Mouse (Mus musculus) hindbrain, embryonic 16.5 days (tissue): ENCODE results near the gene Kif5c. TPM values are rescaled to one million over a fixed set of nuclear protein-coding genes. Genes with fewer than 3 reads are reported as not detected.

Experiments used
- ATAC-seq: fragments of 200-750 bp; cut with Nextera tagmentation; 2 replicates; pipeline ENCODE4 v1.8.0; 2017; ENCODE audit warnings: moderate TSS enrichment, moderate library complexity
- H3K27ac ChIP-seq: fragments of 300-500 bp; sonication (generic); 2 replicates; pipeline ENCODE4 v1.5.1; 2014; ENCODE audit warnings: low read depth, mild to moderate bottlenecking, control low read depth, low read length, moderate library complexity
- H3K27me3 ChIP-seq: fragments of 300-500 bp; sonication (generic); replicated peaks from 2 replicates; pipeline ENCODE4 v1.6.1; 2014; ENCODE audit warnings: low read length; ENCODE audit not compliant: control insufficient read depth, insufficient read depth
- H3K36me3 ChIP-seq: fragments of 300-500 bp; sonication (generic); 2 replicates; pipeline ENCODE4 v1.6.1; 2014; ENCODE audit warnings: mild to moderate bottlenecking, low read length, moderate library complexity, mixed read lengths; ENCODE audit not compliant: control insufficient read depth, insufficient read depth
- H3K4me1 ChIP-seq: fragments of 300-500 bp; sonication (generic); 2 replicates; pipeline ENCODE4 v1.6.1; 2014; ENCODE audit warnings: low read depth, low read length; ENCODE audit not compliant: control insufficient read depth, insufficient read depth
- H3K4me2 ChIP-seq: fragments of 300-500 bp; sonication (generic); 2 replicates; pipeline ENCODE4 v1.6.1; 2014; ENCODE audit warnings: mild to moderate bottlenecking, low read length, control low read depth, moderate library complexity
- H3K4me3 ChIP-seq: fragments of 300-500 bp; sonication (generic); 2 replicates; pipeline ENCODE4 v1.5.1; 2014; ENCODE audit warnings: mild to moderate bottlenecking, low read length, control low read depth, moderate library complexity
- H3K9ac ChIP-seq: fragments of 300-500 bp; sonication (generic); 2 replicates; pipeline ENCODE4 v1.6.1; 2014; ENCODE audit warnings: low read depth, mild to moderate bottlenecking, control low read depth, low read length, moderate library complexity
- H3K9me3 ChIP-seq: fragments of 300-500 bp; sonication (generic); 2 replicates; pipeline ENCODE4 v1.6.1; 2014; ENCODE audit warnings: mild to moderate bottlenecking, low read length, moderate library complexity; ENCODE audit not compliant: control insufficient read depth
- WGBS: fragments of 180-500 bp; shearing (Covaris S2); extraction: QIAGEN DNeasy Blood & Tissue Kit; methylation state at CpG from one replicate; pipeline ENCODE4 v1.1.7; 2014; 5-methylcytosine and 5-hydroxymethylcytosine counted together
- polyA plus RNA-seq: library from polyadenylated mRNA; unstranded; fragments of >200 nt; fragmentation: Nextera tagmentation; extraction: Ambion mirVana; gene quantifications from 2 replicates; pipeline ENCODE4 v1.2.1, GENCODE M21; 2015

The Kif5c gene
- polyA plus RNA-seq, 1 experiment from 2014 or later = 168 TPM

GRCm38 (mm10) chr2:49741026-49741425, 121.9 kb downstream of the Kif5c start:
- H3K4me3 ChIP-seq = no peak overlapping the region
- H3K9me3 ChIP-seq = no peaks in the 10 kb centered on the region
- no peak overlapping the region for H3K4me2 ChIP-seq
- no peaks in the 10 kb centered on the region for H3K27me3 ChIP-seq
- H3K4me1 ChIP-seq = peaks cover 42% of the 10 kb centered on the region
- no peak for ATAC-seq
- peak overlapping the region; percentile 53; the same call in 1 of the 2 replicates for H3K27ac ChIP-seq
- H3K9ac ChIP-seq = no peak overlapping the region
- H3K36me3 ChIP-seq = 0 out of 2 replicates have a peak, but pooled peaks cover 11% of the 10 kb centered on the region
- WGBS = 53% methylated on average over 6 of the region's 6 CpGs

- H3K9ac ChIP-seq = no peak overlapping the region
- WGBS = 40% methylated on average over 16 of the region's 16 CpGs
Measured at GRCm38 (mm10) chr2:49741895-49742734, 123.0 kb downstream of the Kif5c start.

GRCm38 (mm10) chr2:49742919-49743318, 123.8 kb downstream of the Kif5c start:
- no peak overlapping the region for H3K9ac ChIP-seq
- H3K27me3 ChIP-seq = no peaks in the 10 kb centered on the region
- 68% methylated on average over 4 of the region's 4 CpGs for WGBS
- H3K4me3 ChIP-seq = no peak overlapping the region
- no peak overlapping the region for H3K4me2 ChIP-seq
- no peak for ATAC-seq
- peaks cover 42% of the 10 kb centered on the region for H3K4me1 ChIP-seq
- no peaks in the 10 kb centered on the region for H3K9me3 ChIP-seq
- 0 out of 2 replicates have a peak, but pooled peaks cover 14% of the 10 kb centered on the region for H3K36me3 ChIP-seq
- H3K27ac ChIP-seq = peak overlapping the region; percentile 61

More at GRCm38 (mm10) chr2:49741895-49742734, 123.0 kb downstream of the Kif5c start:
- ATAC-seq = peak; percentile 46
- Histone ChIP-seq H3K9me3 (no peaks in the 10 kb centered on the region), H3K36me3 (0 out of 2 replicates have a peak, but pooled peaks cover 14% of the 10 kb centered on the region), H3K27ac (peak overlapping the region; percentile 53), H3K4me1 (peaks cover 42% of the 10 kb centered on the region), H3K27me3 (no peaks in the 10 kb centered on the region), H3K4me3 (no peak overlapping the region), H3K4me2 (no peak overlapping the region)

GRCm38 (mm10) chr2:49743775-49744174, 124.7 kb downstream of the Kif5c start:
- H3K4me1 ChIP-seq = peaks cover 42% of the 10 kb centered on the region
- WGBS = 49% methylated on average over 6 of the region's 6 CpGs
- no peak overlapping the region for H3K9ac ChIP-seq
- no peaks in the 10 kb centered on the region for H3K27me3 ChIP-seq
- peak; percentile 18; the same call in 1 of the 2 replicates for ATAC-seq
- no peak overlapping the region for H3K4me2 ChIP-seq
- no peaks in the 10 kb centered on the region for H3K9me3 ChIP-seq
- H3K36me3 ChIP-seq = 0 out of 2 replicates have a peak, but pooled peaks cover 12% of the 10 kb centered on the region
- H3K4me3 ChIP-seq = no peak overlapping the region
- H3K27ac ChIP-seq = peak overlapping the region; percentile 55

GRCm38 (mm10) chr2:49744251-49745093, 125.4 kb downstream of the Kif5c start:
- 60% methylated on average over 11 of the region's 11 CpGs for WGBS
- no peak for ATAC-seq

GRCm38 (mm10) chr2:49745094-49745781, 126.1 kb downstream of the Kif5c start:
- peak; percentile 13; the same call in 1 of the 2 replicates for ATAC-seq
- Histone ChIP-seq H3K4me2 (no peak overlapping the region), H3K27me3 (no peaks in the 10 kb centered on the region), H3K9ac (no peak overlapping the region), H3K27ac (no peak overlapping the region), H3K4me1 (peaks cover 40% of the 10 kb centered on the region), H3K36me3 (peaks cover 15% of the 10 kb centered on the region; the same call in 1 of the 2 replicates), H3K9me3 (no peaks in the 10 kb centered on the region), H3K4me3 (no peak overlapping the region)
- WGBS = 58% methylated on average over 14 of the region's 14 CpGs

More at GRCm38 (mm10) chr2:49744251-49745093, 125.4 kb downstream of the Kif5c start:
- Histone ChIP-seq H3K27me3 (no peaks in the 10 kb centered on the region), H3K9me3 (no peaks in the 10 kb centered on the region), H3K36me3 (peaks cover 9% of the 10 kb centered on the region; the same call in 1 of the 2 replicates), H3K4me3 (no peak overlapping the region), H3K4me2 (no peak overlapping the region), H3K4me1 (peaks cover 40% of the 10 kb centered on the region), H3K9ac (no peak overlapping the region), H3K27ac (peak overlapping the region; percentile 55)

GRCm38 (mm10) chr2:49746947-49747346, 127.8 kb downstream of the Kif5c start:
- H3K4me2 ChIP-seq = no peak overlapping the region
- no peak overlapping the region for H3K9ac ChIP-seq
- WGBS = 87% methylated on average over 7 of the region's 7 CpGs
- H3K36me3 ChIP-seq = peaks cover 15% of the 10 kb centered on the region; the same call in 1 of the 2 replicates
- peaks cover 26% of the 10 kb centered on the region for H3K4me1 ChIP-seq
- H3K27ac ChIP-seq = no peak overlapping the region
- no peaks in the 10 kb centered on the region for H3K27me3 ChIP-seq
- H3K4me3 ChIP-seq = no peak overlapping the region
- H3K9me3 ChIP-seq = no peaks in the 10 kb centered on the region
- no peak for ATAC-seq

DNA sequence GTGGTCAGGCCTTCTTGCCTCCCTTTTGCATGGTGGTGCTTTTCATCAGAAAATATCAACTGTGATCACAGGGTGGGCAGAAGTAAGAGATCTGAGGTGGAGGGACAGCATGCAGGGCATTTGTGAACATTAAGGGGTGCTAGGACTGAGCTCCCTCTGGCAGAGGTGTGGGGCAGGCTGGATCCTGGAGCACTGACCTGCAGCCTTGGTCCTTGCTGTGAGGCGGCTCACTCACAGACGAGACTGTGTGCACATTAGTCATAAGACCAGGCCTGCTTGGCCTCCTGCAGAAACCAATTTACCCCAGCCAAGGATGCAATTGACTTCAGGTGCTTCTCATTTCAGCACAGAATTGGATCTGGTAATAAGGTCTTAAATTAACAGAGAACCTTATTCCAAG, 128.6 kb downstream of the Kif5c start:
- no peak overlapping the region for H3K4me3 ChIP-seq
- no peaks in the 10 kb centered on the region for H3K9me3 ChIP-seq
- no peak overlapping the region for H3K27ac ChIP-seq
- H3K9ac ChIP-seq = no peak overlapping the region
- H3K4me2 ChIP-seq = no peak overlapping the region
- ATAC-seq = no peak
- peaks cover 19% of the 10 kb centered on the region for H3K4me1 ChIP-seq
- H3K36me3 ChIP-seq = peaks cover 22% of the 10 kb centered on the region; the same call in 1 of the 2 replicates
- WGBS = 83% methylated on average over 2 of the region's 2 CpGs
- H3K27me3 ChIP-seq = no peaks in the 10 kb centered on the region
